Mouse (Mus musculus): Measurements from ENCODE around the gene Kcnn3.

Kcnn3 gene

GRCm38 (mm10) chr3:89658457-89658856 is 138.5 kb downstream of the Kcnn3 start:
- no peak for DNase-seq (ENCODE audit: low read depth in 1 of 2, low spot score in 2 of 2)

GRCm38 (mm10) chr3:89659938-89660620 is 140.1 kb downstream of the Kcnn3 start:
- DNase-seq (ENCODE audit: low read depth in 1 of 2, low spot score in 2 of 2): no peak

GRCm38 (mm10) chr3:89664808-89665207 is 144.8 kb downstream of the Kcnn3 start:
- no peak for DNase-seq (ENCODE audit: low read depth in 1 of 2, low spot score in 2 of 2)

GRCm38 (mm10) chr3:89667131-89667530 is 147.2 kb downstream of the Kcnn3 start:
- DNase-seq (ENCODE audit: low read depth in 1 of 2, low spot score in 2 of 2): no peak

DNA sequence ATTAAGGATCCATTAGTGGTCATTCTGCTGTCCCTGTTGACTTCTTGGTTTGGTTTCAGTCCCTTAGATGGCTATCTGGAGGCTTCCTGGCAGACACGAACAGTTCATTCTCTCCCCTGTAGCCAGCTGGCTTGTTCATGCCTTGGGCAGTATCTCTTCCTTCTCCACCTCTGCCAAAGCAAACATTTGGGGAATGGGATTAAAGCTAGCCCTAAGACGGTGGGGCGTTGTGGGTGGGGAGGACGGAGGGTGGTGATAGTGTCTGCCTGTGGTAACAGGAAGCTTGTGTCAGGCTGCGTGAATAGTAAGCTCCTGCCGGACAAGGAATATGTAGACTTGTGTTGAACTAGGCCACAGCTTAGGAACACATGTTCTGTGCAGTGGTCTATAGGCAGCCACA is 151.4 kb downstream of the Kcnn3 start:
- DNase-seq (ENCODE audit: low read depth in 1 of 2, low spot score in 2 of 2): no peak

- DNase-seq (ENCODE audit: low read depth in 1 of 2, low spot score in 2 of 2): no peak
Measured at GRCm38 (mm10) chr3:89672573-89673317, 152.8 kb downstream of the Kcnn3 start.

DNA sequence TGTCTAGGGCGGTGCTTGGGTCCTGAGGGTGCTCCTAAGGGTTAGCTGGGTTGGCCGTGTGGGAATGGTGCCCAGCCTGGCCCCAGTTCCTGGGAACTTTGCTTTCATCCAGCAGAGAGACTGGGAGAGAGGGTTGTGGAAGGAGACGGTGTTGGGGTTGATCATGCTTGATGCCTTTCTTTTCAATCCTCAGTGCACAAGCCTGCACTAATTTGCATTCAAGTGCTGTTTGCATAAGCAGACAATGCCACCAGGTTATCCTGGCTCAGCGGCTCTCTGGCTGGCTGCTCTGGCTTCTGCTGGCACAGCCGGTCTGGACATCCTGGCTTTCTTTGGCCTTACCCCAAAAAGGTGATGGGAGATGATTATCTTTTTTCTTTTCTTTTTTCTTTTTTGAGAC is 157.7 kb downstream of the Kcnn3 start:
- no peak for DNase-seq (ENCODE audit: low read depth in 1 of 2, low spot score in 2 of 2)

GRCm38 (mm10) chr3:89686031-89686430 is 166.1 kb downstream of the Kcnn3 start:
- no peak for DNase-seq (ENCODE audit: low read depth in 1 of 2, low spot score in 2 of 2)

- peak; percentile 16 to 45 for DNase-seq (ENCODE audit: low read depth in 1 of 2, low spot score in 2 of 2)
Measured at GRCm38 (mm10) chr3:89688694-89689581, 169.0 kb downstream of the Kcnn3 start.

DNA sequence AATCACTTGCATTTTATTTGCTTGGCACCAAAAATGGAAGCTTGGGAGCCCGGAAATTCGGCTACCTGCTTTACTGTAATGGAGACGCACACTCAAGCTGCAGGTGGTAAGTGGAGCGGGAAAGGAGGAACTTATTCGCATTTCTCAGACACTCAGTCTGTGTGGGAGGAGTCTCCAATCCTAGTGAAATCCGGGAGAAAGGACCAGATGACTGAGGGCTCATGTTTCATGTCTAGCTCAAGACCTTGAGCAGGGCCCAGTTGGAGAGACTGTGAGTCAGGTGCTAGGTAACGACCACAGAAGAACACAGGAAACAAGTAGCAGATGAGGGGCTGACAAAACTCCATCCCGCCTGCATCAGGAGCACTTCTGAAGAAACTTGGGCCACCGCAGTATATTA is 171.8 kb downstream of the Kcnn3 start:
- DNase-seq (ENCODE audit: low read depth in 1 of 2, low spot score in 2 of 2): no peak

DNA sequence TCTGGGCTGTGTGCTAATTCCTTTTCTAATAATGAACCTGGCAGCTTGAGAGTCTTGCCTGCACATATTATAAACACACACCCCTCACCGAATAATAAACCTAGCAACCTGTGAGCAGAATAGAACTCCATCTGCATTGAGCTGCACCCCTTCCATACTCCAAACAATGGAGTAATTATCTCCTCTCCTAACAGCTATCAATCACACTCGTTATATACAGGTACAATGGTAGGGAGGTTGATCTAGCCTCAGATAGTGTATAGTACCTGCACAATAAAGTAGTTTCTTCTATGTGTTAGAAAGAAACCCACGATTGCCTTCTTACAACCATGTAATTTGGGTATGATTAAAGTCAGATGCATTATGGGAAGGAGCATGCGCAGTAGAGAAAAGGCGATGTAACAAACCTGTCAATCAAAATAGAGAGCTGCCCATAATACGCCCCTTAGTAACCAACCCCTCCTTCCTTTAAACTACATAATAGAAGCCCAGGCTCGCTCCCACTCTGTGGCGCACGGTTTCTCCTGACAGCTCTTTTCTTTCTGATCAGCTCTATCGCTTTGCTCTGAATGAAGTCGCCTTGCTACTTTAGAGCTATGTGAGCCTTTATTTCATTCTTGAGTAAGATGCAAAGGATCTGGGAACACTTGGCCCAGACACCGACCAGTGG is 176.3 kb downstream of the Kcnn3 start:
- DNase-seq (ENCODE audit: low read depth in 1 of 2, low spot score in 2 of 2): no peak

- DNase-seq (ENCODE audit: low read depth in 1 of 2, low spot score in 2 of 2): no peak
Measured at GRCm38 (mm10) chr3:89698958-89699357, 179.0 kb downstream of the Kcnn3 start.

DNA sequence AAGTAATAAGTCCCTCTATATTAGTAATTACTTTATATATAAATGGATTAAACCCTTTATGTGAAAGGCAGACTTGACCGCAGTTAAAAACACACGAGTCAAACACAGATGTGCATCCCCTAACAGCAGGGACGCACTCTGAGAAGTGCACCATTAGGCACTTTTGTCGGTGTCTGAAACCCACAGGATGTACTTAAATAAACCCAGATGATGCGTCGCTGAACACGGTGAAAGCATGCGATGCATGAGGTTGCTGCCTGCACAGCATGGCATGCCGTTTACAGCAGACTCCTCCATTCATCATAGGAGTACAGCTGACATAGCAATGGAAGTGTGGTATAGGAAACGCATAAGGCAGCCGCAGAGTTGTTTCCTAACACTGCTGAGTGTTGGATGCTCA is 180.5 kb downstream of the Kcnn3 start:
- DNase-seq (ENCODE audit: low read depth in 1 of 2, low spot score in 2 of 2): no peak

DNA sequence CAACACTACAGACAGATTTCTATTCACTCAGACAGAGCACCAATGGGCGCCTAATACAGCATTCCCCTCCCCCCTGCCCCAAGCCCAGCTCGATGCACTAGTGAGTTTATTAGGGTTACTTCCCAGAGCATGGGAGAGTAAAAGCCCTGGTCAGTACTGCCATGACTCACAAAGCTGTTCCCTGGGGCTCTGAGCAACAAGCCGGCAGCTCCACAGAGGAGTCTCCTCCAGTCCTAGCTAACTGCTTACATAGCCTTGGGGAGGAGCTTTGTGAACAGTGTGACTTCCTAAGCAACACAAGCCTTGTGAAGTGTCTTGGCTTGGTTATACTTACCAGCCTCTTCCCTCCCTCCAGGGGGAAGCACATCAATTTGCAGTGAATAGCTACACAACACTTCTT is 183.6 kb downstream of the Kcnn3 start:
- no peak for DNase-seq (ENCODE audit: low read depth in 1 of 2, low spot score in 2 of 2)

- DNase-seq (ENCODE audit: low read depth in 1 of 2, low spot score in 2 of 2): no peak
Measured at GRCm38 (mm10) chr3:89704064-89704463, 184.1 kb downstream of the Kcnn3 start.

GRCm38 (mm10) chr3:89714359-89715206 is 194.6 kb downstream of the Kcnn3 start, which contains the start of gene Adar:
Gene Adar, plus strand, starts transcription at chr3:89715022.
- DNase-seq (ENCODE audit: low read depth in 1 of 2, low spot score in 2 of 2): peak in 1 of 2 experiments; percentile 53

- DNase-seq (ENCODE audit: low read depth in 1 of 2, low spot score in 2 of 2): no peak
Measured at GRCm38 (mm10) chr3:89715207-89715966, 195.4 kb downstream of the Kcnn3 start.

DNA sequence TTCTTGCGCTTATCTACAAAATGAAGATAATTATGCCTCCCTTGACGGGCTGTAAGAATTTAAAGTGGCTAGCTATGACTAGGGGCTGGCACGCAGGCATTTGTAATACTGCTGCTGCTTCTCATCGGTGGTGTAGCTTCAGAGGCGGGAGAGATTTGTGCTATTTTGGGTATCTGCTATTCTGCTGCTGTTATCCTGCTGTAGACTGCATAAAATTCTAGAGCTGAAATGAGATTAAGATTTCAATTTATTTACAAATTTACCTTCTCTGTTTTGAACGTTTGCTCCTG is 195.9 kb downstream of the Kcnn3 start:
- no peak for DNase-seq (ENCODE audit: low read depth in 1 of 2, low spot score in 2 of 2)

DNA sequence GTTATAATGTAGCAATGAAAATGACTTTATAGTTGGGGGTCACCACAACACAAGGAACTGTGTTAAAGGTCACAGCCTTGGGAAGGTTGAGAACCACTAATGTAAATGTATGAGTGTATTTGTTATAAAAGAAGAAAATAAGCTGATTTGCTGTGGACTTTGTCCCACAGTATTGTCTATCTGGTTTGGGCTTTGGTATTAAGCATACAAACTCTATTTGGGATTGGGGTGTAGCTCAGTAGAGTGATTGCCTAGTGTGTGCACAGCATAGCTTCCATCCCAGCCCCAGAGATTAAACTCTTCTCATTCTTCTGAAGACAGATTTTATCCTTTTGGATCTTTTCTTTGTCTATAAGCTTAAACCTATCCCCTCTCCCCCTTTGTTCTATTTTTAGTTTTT is 202.1 kb downstream of the Kcnn3 start:
- DNase-seq (ENCODE audit: low read depth in 1 of 2, low spot score in 2 of 2): no peak

All from monocyte, adult 2 months (primary cell).